Mouse (Mus musculus) ES-Bruce4 (cell line): ENCODE data around the gene Kcng4.

Experiments used
- CTCF ChIP-seq: IDR thresholded peaks from one replicate; pipeline ENCODE4 v1.8.1; 2011; ENCODE audit warnings: low read depth, low read length
- POLR2A ChIP-seq: IDR thresholded peaks from one replicate; pipeline ENCODE4 v1.8.1; 2011; ENCODE audit warnings: low read length; ENCODE audit not compliant: insufficient read depth

- TF ChIP-seq POLR2A (no peak), CTCF (no peak)
Observed at GRCm38 (mm10) chr8:119670419-119671091, 35.1 kb upstream of the Kcng4 start.
